Mouse (Mus musculus): ENCODE data around the gene Hoxc6.

GRCm38 (mm10) chr15:103000501-103000901 is 2.4 kb downstream of the Hoxc6 start:
- no peak for TF ChIP-seq CTCF (IDR thresholded peaks at IDR 0.05; ENCODE audit: low read depth)
- no peak for TF ChIP-seq EP300 (IDR thresholded peaks at IDR 0.05; ENCODE audit: low read depth)
